Mouse (Mus musculus) retina, embryonic 14.5 days (tissue): ENCODE measurements around the gene Lyz2.
"Not testable (repeated sequence)": the region's sequence is repeated elsewhere in the genome, so short reads cannot be mapped to it uniquely, and the experiment has no call there.

Experiments
- DNase-seq: peaks from one replicate; pipeline ENCODE4 v3.0.0-alpha.2; 2015; ENCODE audit warnings: low spot score

The Lyz2 gene

DNA sequence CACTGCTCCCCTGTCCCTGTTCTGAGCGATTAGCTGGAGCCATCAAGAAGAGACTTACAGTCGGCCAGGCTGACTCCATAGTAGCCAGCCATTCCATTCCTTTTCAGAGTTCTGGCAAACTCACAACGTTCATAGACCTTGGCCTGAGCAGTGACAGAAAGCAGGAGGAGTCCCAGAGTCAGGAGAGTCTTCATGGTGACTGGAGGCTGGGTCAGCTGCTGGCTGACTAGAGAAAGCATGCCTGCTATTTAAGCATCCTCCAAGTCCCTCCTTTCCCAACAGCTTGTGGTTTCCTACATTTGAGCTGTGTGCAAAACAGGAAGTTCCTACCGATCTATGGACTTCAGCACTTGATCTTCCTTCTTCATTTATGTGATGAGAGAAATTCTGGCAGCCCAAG lies at the start of gene Lyz2:
Gene Lyz2, minus strand, starts transcription at position 273 of the 400 bp plus-strand sequence.
- no peak for DNase-seq

DNA sequence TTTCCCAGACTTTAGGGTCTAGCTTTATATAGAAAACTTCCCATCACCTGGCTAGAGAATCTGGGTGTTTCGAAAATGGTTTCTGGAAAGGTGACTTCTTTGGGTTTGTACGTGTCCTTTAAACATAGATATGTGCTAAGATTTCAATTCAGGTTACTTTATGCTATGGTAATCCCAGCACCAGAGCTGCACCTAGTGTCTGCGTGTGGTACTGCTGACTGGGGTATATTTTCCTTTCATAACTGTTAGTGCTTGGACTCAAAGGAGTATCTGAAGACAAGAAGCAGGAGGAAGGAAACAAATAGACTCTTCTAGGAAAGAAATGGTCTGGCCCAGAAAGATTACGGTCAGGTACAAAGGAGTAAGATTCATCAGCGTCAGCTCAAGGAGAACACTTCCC lies 48.4 kb upstream of the Lyz2 start:
- DNase-seq: no peak

DNA sequence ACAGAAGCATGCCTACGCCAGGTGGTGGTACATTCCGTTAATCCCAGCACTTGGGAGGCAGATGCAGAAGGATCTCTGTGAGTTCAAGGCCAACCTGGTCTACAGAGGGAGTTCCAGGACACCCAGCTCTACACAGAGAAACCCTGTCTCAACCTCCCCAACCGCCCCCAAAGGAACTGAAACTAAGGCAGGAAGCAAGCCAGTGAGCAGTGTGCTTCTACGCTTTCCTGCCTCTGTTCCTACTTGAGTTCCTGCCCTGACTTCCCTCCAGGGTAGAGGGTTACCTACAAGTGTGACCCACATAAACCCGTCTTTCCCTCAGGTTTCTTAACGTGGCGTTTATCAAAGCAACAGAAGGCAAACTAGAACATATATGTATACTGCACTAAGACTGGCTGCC lies 41.7 kb upstream of the Lyz2 start:
- DNase-seq: no peak

DNA sequence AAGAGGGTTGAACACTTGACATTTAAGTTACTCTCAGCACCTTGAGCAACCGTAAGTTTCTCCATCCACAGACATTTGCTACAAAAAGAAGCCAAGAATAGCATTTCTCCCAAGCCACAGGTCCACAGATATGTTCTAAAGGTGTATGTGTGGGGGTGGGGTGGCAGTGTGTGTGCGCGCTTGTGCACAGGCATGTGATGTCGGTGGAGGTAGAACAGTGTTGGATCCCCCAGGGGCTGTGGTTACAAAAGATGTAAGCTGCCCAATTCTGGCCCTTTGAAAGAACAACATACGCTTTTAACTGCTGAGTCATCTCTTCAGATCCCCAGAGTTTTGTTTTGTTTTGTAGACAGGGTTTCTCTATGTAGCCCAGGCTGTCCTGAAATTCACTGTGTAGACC lies 40.5 kb upstream of the Lyz2 start:
- DNase-seq: no peak

DNA sequence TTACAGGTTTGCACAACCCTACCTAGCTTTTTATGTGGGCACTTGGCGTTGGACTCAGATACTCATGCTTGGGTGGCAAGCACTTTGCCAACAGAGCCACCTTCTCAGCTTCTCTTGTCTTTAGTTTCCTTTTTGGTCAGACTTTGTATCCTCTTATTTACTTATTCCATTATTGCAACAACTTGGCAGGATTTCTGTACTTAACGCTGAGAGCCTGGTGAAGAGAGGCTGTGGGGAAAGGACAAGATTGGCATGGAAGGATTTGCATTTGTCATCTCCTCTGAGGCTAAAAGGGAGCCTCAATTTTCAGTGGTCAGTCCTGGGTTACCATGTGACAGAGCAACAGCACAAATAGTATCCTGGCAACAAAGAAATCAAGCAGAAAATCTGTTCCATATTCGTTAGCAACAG lies 38.5 kb upstream of the Lyz2 start:
- peak; percentile 31 for DNase-seq

DNA sequence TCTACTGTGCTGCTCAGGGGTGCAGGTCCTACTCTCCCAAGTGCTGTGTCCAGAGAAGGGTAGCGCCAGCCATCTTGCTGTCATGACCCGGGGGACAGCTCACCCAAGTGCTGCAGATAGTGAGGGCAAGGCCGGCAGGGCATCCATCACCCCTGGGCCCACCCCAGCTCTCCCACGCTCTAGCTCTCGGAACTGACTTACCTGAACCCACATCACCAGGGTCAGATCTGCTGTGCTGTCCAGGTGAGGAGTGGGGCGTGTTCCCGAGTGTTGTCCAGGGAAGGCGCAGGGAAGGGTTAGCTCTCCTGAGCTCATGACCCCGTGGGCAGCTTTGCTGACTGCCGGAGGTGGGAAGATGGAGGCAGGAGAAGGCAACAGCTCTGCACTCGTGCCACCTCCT lies 34.3 kb upstream of the Lyz2 start:
- DNase-seq: no peak

DNA sequence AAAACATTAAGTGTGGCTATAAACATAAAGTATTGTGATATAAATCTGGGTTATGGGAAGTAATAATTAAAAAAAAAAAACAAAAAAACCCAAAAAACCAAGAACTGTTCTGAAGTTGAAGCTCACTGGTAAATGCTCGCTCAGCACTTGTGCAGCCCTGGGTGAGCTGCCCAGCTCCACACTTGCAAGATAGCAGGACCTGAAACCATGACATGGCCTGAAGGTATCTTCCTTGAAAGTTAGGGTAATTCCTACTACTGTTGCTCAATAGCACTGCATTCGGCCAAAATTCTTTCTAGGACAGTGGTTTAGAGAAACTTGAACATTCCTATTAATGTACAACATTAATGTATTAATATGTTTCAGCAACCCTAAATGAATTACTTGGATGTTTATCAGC lies 31.0 kb upstream of the Lyz2 start:
- DNase-seq: no peak

DNA sequence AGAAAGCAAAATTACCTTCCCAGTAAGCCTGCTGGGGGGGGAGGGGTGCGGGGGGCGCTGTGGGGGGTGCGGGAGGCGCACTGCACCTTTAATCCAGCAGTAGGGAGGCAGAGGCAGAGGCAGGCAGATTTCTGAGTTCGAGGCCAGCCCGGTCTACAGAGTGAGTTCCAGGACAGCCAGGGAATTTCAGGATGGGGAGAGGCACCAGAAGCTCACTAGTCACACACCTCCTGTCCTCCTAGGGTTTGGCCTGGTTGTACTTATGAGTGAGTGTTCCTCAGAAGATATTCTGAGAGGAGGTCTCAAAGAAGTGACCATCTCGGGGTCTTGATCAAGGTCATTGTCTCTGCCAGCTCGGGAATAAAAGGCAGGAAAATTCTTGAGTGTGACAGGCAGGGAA lies 30.0 kb upstream of the Lyz2 start:
- DNase-seq: no peak

DNA sequence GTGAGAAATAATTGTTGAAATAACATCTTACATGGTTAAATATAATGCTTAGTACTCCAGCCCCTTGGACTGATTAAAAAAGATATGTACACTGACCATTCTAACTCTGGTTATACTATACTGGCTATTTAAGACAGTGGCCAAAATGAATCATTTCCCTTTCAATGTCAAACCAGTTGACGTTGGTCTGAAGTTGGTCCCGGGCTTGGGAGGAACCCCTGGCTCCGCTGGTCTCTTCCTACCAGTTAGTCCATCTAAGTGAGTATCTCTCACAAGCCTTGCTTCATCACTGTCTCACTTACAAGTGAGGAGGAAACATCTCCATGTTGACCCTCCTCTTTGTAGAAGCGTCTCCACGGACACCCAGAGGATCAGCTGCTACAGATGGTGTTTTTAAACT lies 22.2 kb upstream of the Lyz2 start:
- no peak for DNase-seq

DNA sequence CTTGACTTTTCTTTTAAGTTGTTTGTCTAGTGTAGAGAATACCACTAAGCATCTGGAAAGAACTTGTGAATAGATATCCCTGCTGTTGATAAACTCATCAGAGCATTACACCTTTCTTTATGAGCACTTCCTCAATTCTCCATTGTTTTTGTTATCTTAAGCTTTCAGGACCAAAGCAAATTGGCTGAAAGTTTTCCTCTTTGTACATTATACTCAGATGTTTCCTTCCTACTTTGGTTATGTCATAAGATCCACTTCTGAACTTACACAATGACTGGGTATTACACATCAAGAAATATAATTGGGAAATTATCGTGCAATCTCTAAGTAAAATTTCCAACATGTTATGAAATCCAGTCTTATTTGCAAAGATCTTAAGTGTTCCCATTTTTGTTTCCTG lies 19.6 kb upstream of the Lyz2 start:
- no peak for DNase-seq

DNA sequence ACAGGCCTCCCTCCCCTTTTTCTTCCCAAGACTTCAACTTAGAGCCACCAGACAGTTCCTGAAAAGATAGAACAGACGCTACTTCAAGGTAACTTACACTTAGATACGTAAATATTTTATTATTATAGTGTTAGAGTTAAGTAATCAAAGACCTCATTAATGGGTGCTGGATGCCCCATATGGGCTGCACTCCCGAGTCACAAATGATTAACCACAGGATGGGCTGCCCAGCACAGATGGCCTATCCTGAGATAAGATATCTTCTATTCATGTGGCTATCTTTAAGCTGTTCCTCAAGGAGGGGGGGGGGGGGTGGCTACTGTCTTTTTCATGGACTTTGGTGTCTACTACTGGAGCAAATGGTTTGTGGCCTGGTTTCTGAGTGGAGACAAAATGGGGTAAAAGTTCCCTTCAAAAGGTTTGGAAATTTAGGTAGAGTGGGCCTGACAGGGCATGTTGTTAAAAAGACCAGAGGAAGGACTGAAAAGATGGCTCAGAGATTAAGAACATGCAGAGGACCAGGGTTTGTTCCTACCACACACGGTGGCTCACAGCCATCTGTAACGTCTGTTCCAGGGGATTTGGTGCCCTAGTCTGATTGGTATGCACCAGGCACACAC lies 17.9 kb upstream of the Lyz2 start:
- no peak for DNase-seq

DNA sequence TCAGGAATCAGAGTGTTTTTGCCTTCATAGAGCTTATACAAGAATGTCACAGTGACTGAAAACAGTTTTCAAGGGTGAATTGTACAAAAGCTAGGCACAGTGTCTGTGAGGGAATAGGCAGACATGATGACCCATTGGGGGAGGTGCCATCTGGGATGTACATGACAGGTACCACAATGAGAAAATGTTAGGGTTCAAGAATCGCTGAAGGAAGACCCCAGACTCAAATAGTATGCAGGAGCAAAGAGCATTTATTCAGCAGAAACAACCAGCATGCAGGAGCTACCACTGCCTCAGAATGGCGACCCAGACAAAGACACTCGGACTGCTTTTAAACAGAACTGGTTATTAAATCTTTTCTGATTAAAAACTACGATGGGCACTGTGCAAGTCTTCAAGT lies 17.0 kb upstream of the Lyz2 start:
- DNase-seq: no peak

DNA sequence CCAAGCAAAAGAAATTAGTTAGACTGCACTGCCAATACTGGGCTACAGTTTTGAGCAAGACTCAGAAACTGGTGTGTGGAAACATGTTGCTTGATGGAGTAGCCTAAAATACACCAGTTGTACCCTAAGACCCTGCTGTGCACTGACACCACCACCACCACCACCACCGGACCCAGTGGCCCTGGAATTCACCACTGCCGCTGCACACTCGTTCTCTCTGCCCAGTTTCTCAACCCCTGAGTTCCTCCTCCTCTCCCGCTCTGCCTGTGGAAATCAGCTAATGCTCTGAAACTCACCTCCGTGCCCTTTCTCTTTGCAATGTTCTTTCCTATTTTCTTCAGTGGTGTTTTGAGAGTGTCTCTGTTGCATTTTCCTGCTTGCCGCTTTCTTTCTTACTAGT lies 16.2 kb upstream of the Lyz2 start:
- no peak for DNase-seq

DNA sequence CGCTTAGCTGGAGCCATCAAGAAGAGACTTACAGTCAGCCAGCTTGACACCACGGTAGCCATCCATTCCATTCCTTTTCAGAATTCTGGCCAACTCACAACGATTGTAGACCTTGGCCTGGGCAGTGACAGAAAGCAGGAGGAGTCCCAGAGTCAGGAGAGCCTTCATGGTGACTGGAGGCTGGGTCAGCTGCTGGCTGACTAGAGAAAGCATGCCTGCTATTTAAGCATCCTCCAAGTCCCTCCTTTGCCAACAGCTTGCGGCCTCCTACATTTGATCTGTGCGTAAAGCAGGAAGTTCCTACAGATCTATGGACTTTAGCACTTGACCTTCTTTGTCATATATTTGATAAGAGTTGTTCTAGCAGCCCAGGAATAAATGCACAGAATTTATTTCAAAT lies 10.6 kb upstream of the Lyz2 start, which contains the start of gene Lyz1:
Gene Lyz1, minus strand, starts transcription at position 198 of the 400 bp plus-strand sequence.
- DNase-seq: no peak

DNA sequence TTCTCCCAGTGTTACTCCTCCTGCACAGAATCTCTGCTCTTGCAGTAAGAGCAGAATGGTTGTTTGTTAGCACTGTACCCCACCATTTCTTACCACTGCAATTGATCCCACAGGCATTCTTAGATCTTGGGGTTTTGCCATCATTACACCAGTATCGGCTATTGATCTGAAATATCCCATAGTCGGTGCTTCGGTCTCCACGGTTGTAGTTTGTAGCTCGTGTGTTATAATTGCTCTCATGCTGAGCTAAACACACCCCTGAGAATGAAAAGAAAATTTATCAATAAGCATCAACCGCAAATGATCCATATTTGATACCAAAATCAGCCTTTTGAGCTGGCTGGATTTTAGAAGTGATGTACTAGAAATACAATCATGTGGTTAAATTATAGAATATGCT lies 8.8 kb upstream of the Lyz2 start:
- DNase-seq: not testable (repeated sequence)

DNA sequence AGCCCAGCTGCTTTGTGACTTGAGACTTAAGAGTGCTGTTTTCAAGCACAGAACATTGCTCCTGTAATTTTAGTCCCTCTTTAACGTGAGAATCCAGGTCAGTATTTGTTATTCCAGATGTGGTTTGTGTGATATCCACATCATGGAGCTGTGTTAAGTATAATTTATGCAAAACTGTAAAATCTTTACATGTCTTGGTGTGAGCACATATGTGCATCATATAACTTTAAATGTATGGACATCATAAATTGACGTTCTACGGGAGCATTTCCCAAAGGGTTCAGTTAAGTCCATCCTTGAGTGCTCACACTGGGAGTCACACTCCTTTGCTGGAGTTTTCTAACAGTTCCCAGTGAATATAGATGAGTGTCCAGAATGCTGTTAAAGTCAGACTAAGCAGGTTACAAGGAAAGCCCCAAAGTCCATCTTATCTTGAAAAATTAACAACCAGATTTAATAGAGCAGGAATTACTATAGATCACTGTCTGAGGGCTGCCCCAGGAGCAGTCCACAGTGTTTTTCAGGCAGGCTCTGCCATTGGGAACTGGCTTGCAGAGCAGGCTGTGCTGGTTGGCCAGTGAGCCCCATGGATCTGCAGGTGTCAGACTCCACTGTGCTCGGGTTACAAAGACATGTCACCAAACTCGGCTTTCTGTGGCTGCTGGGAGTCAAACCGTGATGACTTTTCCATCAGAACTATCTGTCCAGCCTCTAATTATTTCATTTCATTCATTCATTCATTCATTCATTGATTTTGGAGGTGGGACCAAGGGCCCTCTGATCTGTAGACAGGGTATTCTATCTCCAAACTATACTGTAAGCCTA lies 8.1 kb upstream of the Lyz2 start:
- no peak for DNase-seq

DNA sequence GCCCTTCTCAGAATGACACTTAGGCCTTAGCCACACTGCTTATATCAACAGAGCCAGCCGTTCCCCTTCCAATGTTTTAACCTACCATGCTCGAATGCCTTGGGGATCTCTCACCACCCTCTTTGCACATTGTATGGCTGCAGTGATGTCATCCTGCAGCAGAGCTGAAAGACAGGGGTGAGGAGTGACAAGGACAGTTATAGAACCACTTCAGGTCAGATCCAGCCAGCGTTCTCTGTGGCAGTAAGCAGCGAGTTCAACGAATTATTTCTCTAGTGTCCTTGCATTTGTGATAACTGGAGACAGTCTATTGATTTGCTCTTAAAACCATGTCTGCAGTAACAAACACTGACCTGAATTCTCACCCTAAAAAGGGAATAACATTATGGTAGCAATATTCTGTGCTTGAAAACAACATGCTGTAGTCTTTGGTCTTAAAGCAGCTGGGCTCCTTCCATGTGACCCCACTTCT lies 6.9 kb upstream of the Lyz2 start:
- DNase-seq: not testable (repeated sequence)

DNA sequence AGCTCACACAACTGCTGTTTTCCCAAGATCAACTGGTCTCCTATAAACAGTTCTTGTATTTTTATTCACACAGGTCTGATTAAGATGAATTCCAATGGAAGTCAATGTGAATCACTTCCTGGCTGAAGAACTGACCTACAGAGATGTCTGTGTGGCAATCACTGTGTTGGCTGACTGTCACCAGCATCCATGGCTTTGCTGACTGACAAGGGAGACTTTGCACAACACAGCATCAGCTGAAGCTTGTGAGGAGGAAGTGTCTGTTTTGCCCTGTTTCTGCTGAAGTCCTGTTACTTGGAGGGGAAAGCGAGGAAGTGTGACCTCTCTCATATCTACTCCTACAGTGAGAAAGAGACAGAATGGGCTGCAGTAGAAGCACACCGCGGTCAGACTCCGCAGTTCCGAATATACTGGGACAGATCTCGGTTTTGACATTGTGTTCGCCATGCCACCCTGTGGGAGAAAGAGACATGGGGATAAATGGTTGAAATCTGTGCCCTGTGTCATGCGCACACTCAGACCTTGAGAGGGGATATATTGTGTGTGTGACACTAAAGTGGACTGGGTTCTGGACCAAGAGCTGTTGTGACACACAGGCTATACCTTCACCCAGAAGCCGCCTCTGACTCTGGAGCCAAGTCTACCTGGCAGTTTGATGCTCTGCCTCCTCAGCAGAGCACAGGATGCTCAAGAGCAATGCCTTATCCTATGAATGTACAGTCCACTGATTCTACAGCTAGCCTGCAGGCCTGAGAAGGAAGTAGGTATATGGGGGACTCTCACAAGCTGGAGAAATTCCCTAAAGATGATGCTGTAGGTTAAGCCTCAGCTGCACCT lies 6.3 kb upstream of the Lyz2 start:
- DNase-seq: no peak

DNA sequence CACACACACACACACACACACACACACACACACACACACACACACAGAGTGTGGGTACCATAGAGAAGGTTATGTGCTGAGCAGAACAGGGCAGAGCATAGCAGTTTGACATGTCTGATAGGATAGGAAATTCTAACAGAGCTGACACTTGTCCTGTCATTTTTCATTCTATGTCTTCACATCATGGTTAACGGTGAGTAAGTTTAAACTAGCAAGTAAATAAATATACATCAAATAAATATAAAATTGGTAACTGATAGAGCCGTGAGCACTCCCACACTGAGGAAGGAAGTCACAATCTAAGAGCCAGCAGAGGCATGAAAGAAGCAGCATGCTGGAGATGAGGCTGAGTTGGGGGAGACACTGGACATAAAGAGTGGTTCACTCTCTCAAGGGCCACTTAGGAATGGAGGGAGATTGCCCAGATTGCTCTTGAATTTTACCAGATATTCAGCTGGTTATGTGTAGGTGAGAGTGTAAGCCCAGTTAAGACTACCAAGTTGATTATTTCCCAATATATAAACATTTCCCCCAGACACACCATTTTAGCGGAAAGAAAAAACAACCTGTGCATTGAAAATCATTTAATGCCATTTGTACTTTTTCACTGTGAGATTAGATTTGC lies 5.2 kb upstream of the Lyz2 start:
- DNase-seq: no peak

DNA sequence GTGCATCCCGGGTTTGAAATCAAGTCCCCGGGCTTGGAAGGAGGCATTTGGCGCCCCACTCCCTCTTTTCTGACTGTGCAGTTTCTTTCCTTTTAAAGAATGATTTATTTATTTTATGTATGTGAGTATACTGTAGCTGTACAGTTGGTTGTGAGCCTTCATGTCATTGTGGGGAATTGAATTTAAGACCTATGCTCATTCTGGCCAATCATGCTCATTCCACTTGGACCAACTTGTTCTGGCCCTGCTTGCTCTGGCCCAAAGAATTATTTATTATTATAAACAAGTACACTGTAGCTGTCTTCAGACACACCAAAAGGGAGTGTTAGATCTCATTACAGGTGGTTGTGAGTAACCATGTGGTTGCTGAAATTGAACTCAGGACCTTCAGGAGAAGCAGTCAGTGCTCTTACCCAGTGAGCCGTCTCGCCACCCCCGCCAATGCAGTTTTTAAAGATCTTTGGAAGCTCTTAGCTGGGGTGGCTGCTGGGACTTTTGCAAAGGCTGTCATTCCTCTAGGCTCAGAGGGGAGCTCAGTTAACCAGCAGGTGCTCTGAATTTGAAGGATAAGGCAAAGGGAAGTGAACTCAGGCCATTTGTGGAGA lies 4.3 kb upstream of the Lyz2 start:
- no peak for DNase-seq

DNA sequence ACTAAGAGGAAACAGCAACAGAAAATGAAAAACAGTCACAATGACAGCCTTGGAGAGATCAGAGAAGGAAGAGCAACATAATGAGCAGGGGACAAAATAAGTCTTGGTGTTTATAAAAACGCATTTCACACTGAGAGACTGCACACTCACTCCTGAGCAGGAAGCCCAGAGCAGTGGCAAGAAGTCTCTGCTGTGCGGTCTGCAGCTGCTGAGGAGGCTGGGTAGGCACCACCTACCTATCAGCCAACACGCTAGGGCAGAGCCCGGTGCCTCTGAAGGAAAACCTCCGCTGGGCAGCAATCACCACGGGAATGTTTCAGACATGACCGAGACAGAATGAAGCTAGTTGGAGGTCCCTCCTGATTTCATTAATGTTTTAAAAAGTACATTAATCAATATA lies 3.5 kb upstream of the Lyz2 start:
- not testable (repeated sequence) for DNase-seq
